Mouse (Mus musculus): ENCODE data around the gene Ube2v1.

GRCm38 (mm10) chr2:167605178-167605794, 26.6 kb downstream of the Ube2v1 start:
- TF ChIP-seq CTCF (IDR thresholded peaks at IDR 0.05; ENCODE audit: extremely low read depth, insufficient read length, insufficient replicate concordance, low read depth, low read length) (peak; percentile 84), POLR2A (IDR thresholded peaks at IDR 0.05; ENCODE audit: low read depth, low read length) (no peak)
